Mouse (Mus musculus): Measurements from ENCODE around the gene Mpzl2.

DNA sequence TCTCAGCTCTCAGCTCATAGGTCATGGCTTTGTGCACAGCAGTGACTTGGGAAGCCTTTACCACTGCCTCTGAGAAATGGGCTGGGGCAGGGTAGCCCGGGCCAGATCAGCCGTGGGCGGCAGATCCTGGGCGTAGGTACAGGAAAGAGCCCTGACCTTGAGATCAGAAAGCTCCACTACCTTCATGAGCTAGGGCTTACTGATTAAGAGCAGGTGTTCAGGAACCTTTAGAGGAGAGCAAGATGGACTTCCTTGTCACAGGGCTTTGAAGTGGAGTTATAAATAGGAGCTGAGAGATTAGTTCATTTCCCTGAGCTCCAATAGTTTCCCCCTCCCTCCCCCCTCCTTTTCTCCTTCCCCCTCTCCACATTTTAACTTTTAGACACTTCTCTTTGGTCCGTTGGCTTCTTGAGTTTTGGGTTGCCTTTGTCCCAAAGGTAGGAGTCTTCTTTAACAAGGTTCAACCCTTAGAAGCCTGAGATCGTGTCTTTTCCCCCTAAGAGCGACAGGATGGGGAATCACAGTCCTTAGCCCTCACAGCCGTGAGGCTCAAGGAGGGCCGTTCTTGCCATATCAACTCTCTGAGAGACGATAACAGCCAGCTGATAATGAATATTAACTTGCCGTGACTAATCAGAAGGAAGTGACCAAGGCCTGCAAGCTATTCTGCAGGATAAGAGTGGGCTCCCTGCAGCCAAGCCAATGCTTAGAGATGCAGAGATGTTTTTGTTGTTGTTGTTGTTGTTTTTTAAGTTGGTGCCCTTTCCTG, 63.8 kb downstream of the Mpzl2 start:
- TF ChIP-seq POLR2A (IDR thresholded peaks at IDR 0.05; ENCODE audit: extremely low read depth, insufficient read depth, low read length) (no peak), CTCF (IDR thresholded peaks at IDR 0.05; ENCODE audit: extremely low read depth, insufficient read depth, low read length) (no peak)
